Mouse (Mus musculus): ENCODE data around the gene Coq7. TPM values are rescaled to one million over a fixed set of nuclear protein-coding genes. Genes with fewer than 3 reads are reported as not detected.

Coq7 gene
- total and polyA plus RNA-seq, 3 experiments, result 12.9 to 32.3 (median 30.4) TPM

GRCm38 (mm10) chr7:118554290-118554689 is 21.1 kb upstream of the Coq7 start:
- ATAC-seq (ENCODE audit: extremely low read depth, insufficient number of reproducible peaks, low FRiP score, poor library complexity, severe bottlenecking) (no peak), DNase-seq (ENCODE audit: low spot score) (no peak)
- TF ChIP-seq TAL1 (conservative IDR thresholded peaks at IDR 0.05; ENCODE audit: low read depth, low read length), result no peak
- TF ChIP-seq GATA2 (IDR thresholded peaks at IDR 0.05; ENCODE audit: borderline replicate concordance, low read depth, low read length), result no peak
- no peak for TF ChIP-seq GATA1 (IDR thresholded peaks at IDR 0.05; ENCODE audit: borderline replicate concordance, low read length)
- no peak for TF ChIP-seq POLR2AphosphoS5 (IDR thresholded peaks at IDR 0.05; ENCODE audit: insufficient replicate concordance, low read depth, low read length)
- TF ChIP-seq CTCF (IDR thresholded peaks at IDR 0.05; ENCODE audit: low read depth, low read length), result no peak
- H3K36me3 ChIP-seq (replicated peaks), result no peaks in the 10 kb centered on the region
- no peaks in the 10 kb centered on the region for H3K9me3 ChIP-seq (replicated peaks)
- H3K4me3 ChIP-seq (ENCODE audit: low read depth, low read length), result no peak overlapping the region
- H3K4me1 ChIP-seq (ENCODE audit: insufficient read depth, low read depth, low read length), result no peaks in the 10 kb centered on the region
- peaks cover 2% of the 10 kb centered on the region; the same call in 1 of the 2 replicates for H3K27me3 ChIP-seq (ENCODE audit: insufficient read depth, low read length)

GRCm38 (mm10) chr7:118553881-118554280 is 20.7 kb upstream of the Coq7 start:
- DNase-seq (ENCODE audit: low spot score) (no peak), ATAC-seq (ENCODE audit: extremely low read depth, insufficient number of reproducible peaks, low FRiP score, poor library complexity, severe bottlenecking) (no peak)
- Histone ChIP-seq H3K4me1 (ENCODE audit: insufficient read depth, low read depth, low read length) (no peaks in the 10 kb centered on the region), H3K27me3 (ENCODE audit: insufficient read depth, low read length) (peaks cover 2% of the 10 kb centered on the region; the same call in 1 of the 2 replicates), H3K9me3 (replicated peaks) (no peaks in the 10 kb centered on the region), H3K4me3 (ENCODE audit: low read depth, low read length) (no peak overlapping the region), H3K36me3 (replicated peaks) (no peaks in the 10 kb centered on the region)
- TF ChIP-seq GATA1 (IDR thresholded peaks at IDR 0.05; ENCODE audit: borderline replicate concordance, low read length) (no peak), TAL1 (conservative IDR thresholded peaks at IDR 0.05; ENCODE audit: low read depth, low read length) (no peak), POLR2AphosphoS5 (IDR thresholded peaks at IDR 0.05; ENCODE audit: insufficient replicate concordance, low read depth, low read length) (no peak), CTCF (IDR thresholded peaks at IDR 0.05; ENCODE audit: low read depth, low read length) (no peak), GATA2 (IDR thresholded peaks at IDR 0.05; ENCODE audit: borderline replicate concordance, low read depth, low read length) (no peak)

GRCm38 (mm10) chr7:118547451-118547850 is 14.3 kb upstream of the Coq7 start:
- no peaks in the 10 kb centered on the region for H3K4me1 ChIP-seq (ENCODE audit: insufficient read depth, low read depth, low read length)
- no peak for TF ChIP-seq GATA1 (IDR thresholded peaks at IDR 0.05; ENCODE audit: borderline replicate concordance, low read length)
- TF ChIP-seq TAL1 (conservative IDR thresholded peaks at IDR 0.05; ENCODE audit: low read depth, low read length), result no peak
- TF ChIP-seq CTCF (IDR thresholded peaks at IDR 0.05; ENCODE audit: low read depth, low read length), result no peak
- no peak for TF ChIP-seq GATA2 (IDR thresholded peaks at IDR 0.05; ENCODE audit: borderline replicate concordance, low read depth, low read length)
- TF ChIP-seq POLR2AphosphoS5 (IDR thresholded peaks at IDR 0.05; ENCODE audit: insufficient replicate concordance, low read depth, low read length), result no peak
- H3K4me3 ChIP-seq (ENCODE audit: low read depth, low read length), result no peak overlapping the region
- no peak for DNase-seq (ENCODE audit: low spot score)
- peaks cover under 1% of the 10 kb centered on the region; the same call in 1 of the 2 replicates for H3K27me3 ChIP-seq (ENCODE audit: insufficient read depth, low read length)
- no peaks in the 10 kb centered on the region for H3K36me3 ChIP-seq (replicated peaks)
- no peaks in the 10 kb centered on the region for H3K9me3 ChIP-seq (replicated peaks)
- ATAC-seq (ENCODE audit: extremely low read depth, insufficient number of reproducible peaks, low FRiP score, poor library complexity, severe bottlenecking), result no peak

GRCm38 (mm10) chr7:118544128-118544527 is 11.0 kb upstream of the Coq7 start:
- TF ChIP-seq TAL1 (conservative IDR thresholded peaks at IDR 0.05; ENCODE audit: low read depth, low read length) (no peak), CTCF (IDR thresholded peaks at IDR 0.05; ENCODE audit: low read depth, low read length) (no peak), POLR2AphosphoS5 (IDR thresholded peaks at IDR 0.05; ENCODE audit: insufficient replicate concordance, low read depth, low read length) (no peak), GATA2 (IDR thresholded peaks at IDR 0.05; ENCODE audit: borderline replicate concordance, low read depth, low read length) (no peak), GATA1 (IDR thresholded peaks at IDR 0.05; ENCODE audit: borderline replicate concordance, low read length) (no peak)
- Histone ChIP-seq H3K4me1 (ENCODE audit: insufficient read depth, low read depth, low read length) (no peaks in the 10 kb centered on the region), H3K9me3 (replicated peaks) (no peaks in the 10 kb centered on the region), H3K36me3 (replicated peaks) (no peaks in the 10 kb centered on the region), H3K27me3 (ENCODE audit: insufficient read depth, low read length) (peaks cover 2% of the 10 kb centered on the region), H3K4me3 (ENCODE audit: low read depth, low read length) (no peak overlapping the region)
- no peak for DNase-seq (ENCODE audit: low spot score)
- ATAC-seq (ENCODE audit: extremely low read depth, insufficient number of reproducible peaks, low FRiP score, poor library complexity, severe bottlenecking), result no peak

GRCm38 (mm10) chr7:118535076-118535475 is 1.9 kb upstream of the Coq7 start:
- no peak for TF ChIP-seq POLR2AphosphoS5 (IDR thresholded peaks at IDR 0.05; ENCODE audit: insufficient replicate concordance, low read depth, low read length)
- no peak for TF ChIP-seq GATA1 (IDR thresholded peaks at IDR 0.05; ENCODE audit: borderline replicate concordance, low read length)
- no peak for TF ChIP-seq CTCF (IDR thresholded peaks at IDR 0.05; ENCODE audit: low read depth, low read length)
- no peak for TF ChIP-seq TAL1 (conservative IDR thresholded peaks at IDR 0.05; ENCODE audit: low read depth, low read length)
- no peak for TF ChIP-seq GATA2 (IDR thresholded peaks at IDR 0.05; ENCODE audit: borderline replicate concordance, low read depth, low read length)
- Histone ChIP-seq H3K4me1 (ENCODE audit: insufficient read depth, low read depth, low read length) (0 out of 2 replicates have a peak, but pooled peaks cover 3% of the 10 kb centered on the region), H3K4me3 (ENCODE audit: low read depth, low read length) (no peak overlapping the region), H3K27me3 (ENCODE audit: insufficient read depth, low read length) (peaks cover 7% of the 10 kb centered on the region), H3K36me3 (replicated peaks) (peaks cover 6% of the 10 kb centered on the region), H3K9me3 (replicated peaks) (no peaks in the 10 kb centered on the region)
- no peak for DNase-seq (ENCODE audit: low spot score)
- no peak for ATAC-seq (ENCODE audit: extremely low read depth, insufficient number of reproducible peaks, low FRiP score, poor library complexity, severe bottlenecking)

- no peak overlapping the region for H3K4me3 ChIP-seq (ENCODE audit: low read depth, low read length)
- no peak for ATAC-seq (ENCODE audit: extremely low read depth, insufficient number of reproducible peaks, low FRiP score, poor library complexity, severe bottlenecking)
- DNase-seq (ENCODE audit: low spot score), result no peak
Observed at GRCm38 (mm10) chr7:118534326-118534725, 1.2 kb upstream of the Coq7 start.

More at GRCm38 (mm10) chr7:118534326-118534725, 1.2 kb upstream of the Coq7 start:
- no peaks in the 10 kb centered on the region for H3K9me3 ChIP-seq (replicated peaks)
- no peak for TF ChIP-seq GATA1 (IDR thresholded peaks at IDR 0.05; ENCODE audit: borderline replicate concordance, low read length)
- TF ChIP-seq TAL1 (conservative IDR thresholded peaks at IDR 0.05; ENCODE audit: low read depth, low read length), result no peak
- TF ChIP-seq GATA2 (IDR thresholded peaks at IDR 0.05; ENCODE audit: borderline replicate concordance, low read depth, low read length), result no peak
- no peak for TF ChIP-seq CTCF (IDR thresholded peaks at IDR 0.05; ENCODE audit: low read depth, low read length)
- no peak for TF ChIP-seq POLR2AphosphoS5 (IDR thresholded peaks at IDR 0.05; ENCODE audit: insufficient replicate concordance, low read depth, low read length)
- H3K4me1 ChIP-seq (ENCODE audit: insufficient read depth, low read depth, low read length), result 0 out of 2 replicates have a peak, but pooled peaks cover 3% of the 10 kb centered on the region
- H3K27me3 ChIP-seq (ENCODE audit: insufficient read depth, low read length), result peaks cover 6% of the 10 kb centered on the region
- peaks cover 13% of the 10 kb centered on the region for H3K36me3 ChIP-seq (replicated peaks)

Data from G1E (cell line).